Mouse (Mus musculus): ENCODE data around the gene Paqr5. TPM values are rescaled to one million over a fixed set of nuclear protein-coding genes. Genes with fewer than 3 reads are reported as not detected.

The Paqr5 gene
- polyA plus RNA-seq, 1 experiment from 2014 or later = 0.38 TPM

Other genes starting within 250 kb of the Paqr5 start
- gene Rplp1, start 112.3 kb downstream of the Paqr5 start, polyA plus RNA-seq (2015; fragmentation: Nextera tagmentation; extraction: Ambion mirVana) = 917 and 923 TPM in 2 replicates
- gene Kif23, start 80.1 kb downstream of the Paqr5 start, polyA plus RNA-seq (2015; fragmentation: Nextera tagmentation; extraction: Ambion mirVana) = 18.6 and 22.2 TPM in 2 replicates
- gene Glce, start 95.8 kb upstream of the Paqr5 start, polyA plus RNA-seq (2015; fragmentation: Nextera tagmentation; extraction: Ambion mirVana) = 17.7 and 18.1 TPM in 2 replicates

Measured in hindbrain, embryonic 13.5 days (tissue).